Mouse (Mus musculus) left cerebral cortex, postnatal 10 days (tissue): Measurements from ENCODE around the gene Col6a4. TPM values are rescaled to one million over a fixed set of nuclear protein-coding genes. Genes with fewer than 3 reads are reported as not detected.

Source experiments
- DNase-seq, 2 experiments: peaks; one replicate each; pipeline ENCODE4 v3.0.0; 2021 to 2022; ENCODE audit warnings: low spot score in 2 of 2, mixed read lengths in 1 of 2; ENCODE audit errors: extremely low spot score in 1 of 2
- intact Hi-C: fragments of 180-260 bp; cut with DNase I; formaldehyde crosslinking; loops from one replicate; pipeline ENCODE4 v1.15.1; 2025
- total RNA-seq, 2 experiments: library from RNA; stranded (reverse); gene quantifications; 2 replicates each; pipeline ENCODE4 v1.2.3; 2021

Gene Col6a4
- total RNA-seq = 1 to 10 TPM; 3.3 to 4.1 TPM

DNA sequence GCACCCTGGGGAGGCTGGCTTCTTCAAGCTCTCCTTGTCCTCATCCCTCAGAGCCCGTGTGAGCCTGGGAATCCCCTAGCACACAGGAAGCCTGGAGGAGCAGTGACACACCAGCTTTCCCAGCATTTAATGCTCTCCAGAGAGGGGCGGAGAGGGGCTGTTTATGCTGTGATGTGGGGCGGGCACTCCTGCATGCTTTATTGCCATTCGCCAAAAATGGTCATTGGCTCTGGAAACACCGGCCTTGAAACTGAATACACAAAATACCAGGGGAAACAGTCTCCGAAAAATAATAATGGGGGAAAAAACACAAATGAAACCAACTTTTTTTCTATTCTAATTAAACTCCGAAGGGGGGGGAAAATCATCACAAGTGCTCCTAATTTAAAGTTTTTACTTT lies at the start of gene Col6a4:
Col6a4 (minus strand) TSS at position 101 of the 400 bp plus-strand sequence.
- DNase-seq = no peak
- intact Hi-C loops = no loop called here

DNA sequence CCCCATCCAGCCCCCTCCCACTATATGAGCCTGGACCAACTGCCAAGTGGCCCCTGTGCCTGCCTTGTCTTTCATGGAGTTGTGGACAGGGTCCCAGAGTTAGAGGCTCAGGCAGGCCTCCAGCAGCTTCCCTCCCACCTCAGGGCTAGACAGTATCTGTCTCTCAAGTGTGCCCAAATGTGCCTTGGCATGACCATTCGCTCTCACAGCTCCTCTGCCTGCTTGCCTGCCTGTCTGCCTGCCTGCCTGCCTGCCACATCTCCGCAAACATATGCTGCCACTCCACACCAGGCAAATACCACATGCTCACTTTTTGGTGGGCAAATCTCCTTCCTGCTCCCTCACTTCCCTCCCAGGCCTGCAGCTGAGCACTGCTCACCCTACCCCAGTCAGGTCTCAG lies 49.0 kb upstream of the Col6a4 start:
- intact Hi-C loops = no loop called here
- DNase-seq = no peak

DNA sequence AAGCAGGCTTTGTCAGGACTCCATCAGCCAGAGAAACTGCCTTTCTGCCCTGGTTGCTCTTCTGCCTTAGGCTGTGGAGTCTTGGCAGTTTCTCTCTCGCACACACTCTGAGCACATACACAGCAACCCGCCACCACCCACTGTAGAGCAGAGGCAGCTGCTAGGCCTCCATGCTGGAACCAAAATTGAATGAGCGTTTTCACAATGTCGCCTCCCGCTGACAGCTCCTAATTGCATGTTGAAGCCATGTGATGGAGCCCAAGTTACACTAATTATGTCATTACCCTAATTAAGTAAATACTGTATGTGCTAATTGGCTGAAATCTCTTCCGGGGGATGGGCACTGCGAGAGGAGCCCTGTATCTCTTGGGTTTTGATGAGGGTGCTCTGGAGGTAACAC lies 47.6 kb upstream of the Col6a4 start:
- no peak for DNase-seq
- intact Hi-C loops = no loop called here

DNA sequence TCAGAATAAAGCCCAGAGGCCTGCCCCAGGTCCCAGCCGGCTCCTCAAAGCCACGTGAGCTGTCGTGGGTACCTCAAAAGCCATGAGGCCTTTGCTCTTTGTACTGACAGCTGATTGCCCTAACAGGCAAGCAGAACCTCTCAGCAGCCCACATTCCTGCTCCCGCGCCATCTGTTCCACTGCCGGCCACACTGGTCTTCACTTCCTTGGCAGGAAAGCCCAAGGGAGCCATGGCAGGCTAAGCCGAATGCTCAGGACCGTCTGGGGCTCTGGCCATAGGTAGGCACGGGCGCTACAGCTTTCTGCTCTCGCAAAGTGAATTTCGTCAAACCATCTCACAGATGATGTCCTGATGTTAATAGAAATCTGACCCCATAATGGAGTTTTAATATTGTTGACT lies 45.4 kb upstream of the Col6a4 start:
- no peak for DNase-seq
- intact Hi-C loops = no loop called here

DNA sequence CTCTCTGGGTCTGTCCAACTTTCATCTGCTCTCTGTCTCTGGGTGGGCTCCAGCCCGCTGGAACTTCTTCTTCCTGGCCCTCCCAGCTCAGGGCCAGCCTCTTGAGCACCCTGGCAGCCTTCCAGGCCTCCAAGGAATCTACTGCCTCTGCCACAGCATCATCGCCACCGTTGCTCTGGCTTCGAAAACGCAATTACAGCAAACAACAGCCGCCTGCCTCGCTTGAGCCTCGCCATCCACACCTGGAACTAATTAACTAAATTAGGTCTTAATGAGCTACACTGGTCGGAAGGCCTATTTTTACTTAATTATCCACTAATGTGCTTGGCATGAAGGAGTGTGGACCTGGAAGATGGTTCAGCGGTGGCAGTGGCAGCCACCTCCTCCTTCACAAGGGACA lies 43.2 kb upstream of the Col6a4 start:
- intact Hi-C loops = no loop called here
- peak in 1 of 2 experiments; percentile 52 for DNase-seq

DNA sequence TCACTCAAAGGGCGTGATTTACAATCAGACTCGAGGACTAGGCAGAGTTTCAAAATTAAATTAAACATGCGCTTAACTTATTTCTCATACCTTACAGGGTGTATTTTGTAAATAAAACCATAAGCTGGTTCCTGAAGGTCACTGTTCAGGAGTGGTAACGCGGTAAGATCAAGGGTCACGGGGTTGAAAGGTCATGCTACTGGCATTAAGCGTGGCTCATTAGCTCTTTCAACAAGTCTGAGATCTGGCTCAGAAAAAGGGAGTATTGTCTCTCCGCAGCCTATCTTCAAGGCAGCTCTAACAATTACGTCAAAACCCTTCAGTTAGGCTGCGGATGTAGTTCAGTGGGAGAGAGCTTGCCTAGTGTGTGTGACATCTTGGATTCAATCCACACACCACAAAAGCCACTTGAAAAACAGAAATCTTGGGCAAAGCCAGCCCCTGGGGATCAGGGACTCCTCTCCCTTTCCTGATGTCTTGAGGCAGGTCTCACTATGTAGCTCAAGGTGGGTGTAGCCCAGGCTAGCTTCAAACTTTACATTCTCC lies 41.2 kb upstream of the Col6a4 start:
- no peak for DNase-seq
- intact Hi-C loops = no loop called here

DNA sequence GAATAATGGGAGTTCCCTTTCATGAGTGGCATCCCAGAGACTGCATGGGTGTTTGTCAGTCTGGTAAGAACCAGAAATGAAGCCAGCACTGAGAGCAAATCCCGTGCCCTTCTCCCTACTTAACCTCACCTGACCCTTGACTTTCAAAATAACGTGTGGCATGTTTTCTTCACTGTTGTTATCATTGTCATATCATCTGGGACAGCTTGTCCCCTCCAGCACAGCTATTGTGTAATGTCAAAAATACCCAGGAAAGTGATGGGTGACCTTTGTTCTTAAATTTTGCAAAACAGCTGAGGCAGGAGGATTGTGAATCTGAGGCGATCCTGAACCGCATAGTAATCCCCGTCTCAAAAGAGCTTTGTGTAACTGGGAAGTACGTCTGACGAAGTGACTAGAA lies 33.7 kb upstream of the Col6a4 start:
- intact Hi-C loops = no loop called here
- DNase-seq = no peak

DNA sequence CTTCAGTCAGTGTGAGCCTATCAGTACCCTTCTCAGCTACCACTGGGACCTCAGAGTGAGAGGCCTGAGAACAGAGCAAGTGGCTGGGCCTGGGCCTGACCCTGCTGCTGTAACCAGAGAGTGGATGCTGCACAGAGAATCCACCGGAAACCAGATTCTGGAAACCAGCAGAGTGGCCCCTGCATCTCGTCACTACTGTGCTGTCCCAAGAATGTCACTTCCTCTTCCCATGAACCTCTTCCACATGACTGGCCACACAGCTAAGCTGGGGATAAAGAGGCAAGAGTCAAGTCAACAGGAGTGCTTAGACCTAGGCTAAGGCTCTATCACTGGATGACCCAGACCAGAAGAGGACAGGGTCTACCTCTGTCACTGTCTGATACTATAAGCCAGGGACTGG lies 32.5 kb upstream of the Col6a4 start:
- no peak for DNase-seq
- intact Hi-C loops = loop anchor here (10.0 kb wide), 1 partner anchor 714 kb away; no protein-coding TSS in a partner anchor

DNA sequence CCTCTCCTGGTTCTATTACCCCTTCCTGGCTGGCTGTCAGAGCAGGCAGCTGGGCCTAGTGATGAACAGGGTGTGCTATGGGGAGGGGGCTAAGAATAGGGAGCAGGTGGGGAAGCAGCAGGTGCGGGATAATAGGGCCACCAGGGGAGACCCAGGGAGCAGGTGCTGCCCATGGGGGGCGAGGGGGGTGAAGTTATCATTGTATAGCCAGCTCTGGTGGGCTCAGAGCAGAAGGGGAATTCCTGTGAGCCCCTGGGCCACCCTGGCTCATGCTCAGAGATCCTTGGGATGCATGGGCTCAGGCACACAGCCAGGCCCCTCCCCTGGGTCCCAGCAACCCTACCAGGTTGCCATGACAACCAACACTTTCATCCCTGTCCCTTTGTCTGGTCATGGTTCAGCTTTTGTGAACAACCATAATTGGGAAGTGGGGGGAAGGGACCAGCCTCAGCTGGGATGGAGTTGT lies 30.2 kb upstream of the Col6a4 start:
- DNase-seq = no peak
- intact Hi-C loops = loop anchor here (10.0 kb wide), 1 partner anchor 712 kb away; no protein-coding TSS in a partner anchor

DNA sequence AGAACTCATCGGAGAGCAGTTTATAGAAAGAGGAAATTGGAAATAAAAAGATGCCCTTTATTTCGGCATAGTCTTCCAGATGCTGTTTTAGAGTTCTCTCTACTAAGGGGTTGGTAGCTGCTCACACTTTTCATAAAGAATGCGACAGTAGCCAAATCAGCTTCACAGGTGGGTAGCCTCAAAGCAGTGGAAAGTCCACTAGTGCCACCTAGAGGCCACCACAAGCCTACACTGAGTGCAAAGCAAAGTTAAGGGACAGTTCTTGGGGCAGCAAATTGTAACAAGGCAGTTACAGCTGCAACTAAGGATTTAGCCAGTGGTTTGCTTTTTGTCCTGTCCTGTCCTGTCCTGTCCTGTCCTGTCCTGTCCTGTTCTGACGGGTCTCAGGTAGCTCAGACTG lies 27.0 kb upstream of the Col6a4 start:
- intact Hi-C loops = loop anchor here (10.0 kb wide), 1 partner anchor 709 kb away; no protein-coding TSS in a partner anchor

DNA sequence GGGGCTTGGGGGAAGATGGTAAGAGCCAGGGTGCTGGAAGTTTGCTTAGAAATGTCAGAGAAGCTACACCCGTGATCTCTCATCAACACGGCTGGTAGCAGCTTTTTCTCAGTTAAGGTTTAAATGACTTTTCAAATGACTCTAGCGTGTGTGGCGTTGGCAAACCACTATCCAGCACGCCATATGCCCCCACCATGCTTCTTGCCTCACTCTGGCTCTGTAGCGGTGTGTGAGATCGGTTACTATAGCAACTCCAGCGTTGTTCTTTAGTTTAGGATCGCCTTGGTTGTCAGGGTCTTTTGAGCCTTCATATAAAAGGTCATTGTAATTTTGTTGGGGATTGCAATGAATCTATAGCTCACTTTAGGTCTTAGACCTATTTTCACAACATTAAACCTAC lies 22.5 kb upstream of the Col6a4 start:
- DNase-seq = peak in 1 of 2 experiments; percentile 25
- intact Hi-C loops = loop anchor here (10.0 kb wide), 1 partner anchor 254 kb away; no protein-coding TSS in a partner anchor

More for the DNA sequence above, 27.0 kb upstream of the Col6a4 start:
- DNase-seq = no peak

DNA sequence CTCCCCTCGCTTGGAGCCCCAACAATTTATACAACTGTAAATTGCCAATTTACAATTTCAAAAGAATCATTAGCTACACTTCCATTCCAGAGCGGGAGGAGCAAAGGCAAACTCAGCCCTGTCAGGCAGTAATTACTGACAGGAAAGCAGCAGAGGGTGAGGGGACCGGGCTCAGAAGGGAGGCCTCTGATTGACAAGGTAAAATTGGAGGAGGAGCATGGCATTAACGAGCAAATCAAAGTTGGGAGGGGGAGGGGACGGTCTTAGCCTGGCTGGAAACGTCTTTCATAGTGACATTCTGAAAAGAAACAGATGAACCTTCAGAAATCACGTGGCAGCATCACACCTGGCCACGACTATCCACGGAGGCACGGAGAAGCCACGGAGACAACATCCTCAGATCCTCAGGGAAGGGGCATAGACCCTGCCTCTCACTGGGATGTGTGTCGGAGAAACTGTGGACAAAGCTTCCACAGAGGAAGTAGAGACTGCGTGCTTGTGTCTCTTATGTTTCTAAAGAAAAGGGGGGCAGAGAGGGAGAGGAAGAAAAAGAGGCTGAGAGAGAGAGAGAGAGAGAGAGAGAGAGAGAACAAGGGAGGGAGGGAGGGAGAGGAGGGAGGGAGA lies 19.3 kb upstream of the Col6a4 start:
- intact Hi-C loops = loop anchor here (10.0 kb wide), 1 partner anchor 251 kb away; no protein-coding TSS in a partner anchor
- no peak for DNase-seq

DNA sequence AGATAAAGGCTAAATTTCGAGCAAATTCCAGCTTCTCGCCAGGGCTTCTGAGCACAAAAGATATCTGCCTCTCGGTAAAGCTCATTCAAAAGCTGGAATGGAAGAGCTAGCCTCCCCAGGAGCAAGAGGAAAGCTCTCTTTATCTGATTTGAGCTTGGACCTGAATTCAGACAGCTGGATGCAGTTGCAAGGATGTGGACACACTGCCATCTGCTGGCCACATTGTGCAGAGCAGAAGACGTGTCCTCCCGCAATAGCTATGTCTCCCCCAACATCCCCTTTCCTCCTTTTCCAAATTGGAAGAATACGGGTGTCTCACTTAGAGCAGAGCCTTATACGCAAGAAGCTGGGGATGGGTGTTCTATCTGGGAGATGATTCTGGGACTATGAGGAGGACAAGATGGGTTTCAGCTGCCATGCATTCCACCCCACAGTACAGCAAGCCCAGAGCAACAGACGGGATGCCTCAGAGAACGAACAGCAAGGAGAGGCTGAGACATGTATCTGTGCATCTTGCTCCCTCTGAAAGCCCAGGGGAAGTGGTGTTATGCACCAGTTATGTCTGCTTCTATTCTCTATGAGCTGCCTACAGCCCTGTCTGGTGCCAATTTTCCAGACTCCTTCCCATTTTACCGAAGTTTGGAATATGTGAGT lies 16.3 kb upstream of the Col6a4 start:
- intact Hi-C loops = loop anchor here (5.0 to 10.0 kb wide), 2 partner anchors 248 to 621 kb away; no protein-coding TSS in a partner anchor
- peak; percentile 72 to 80 for DNase-seq

DNA sequence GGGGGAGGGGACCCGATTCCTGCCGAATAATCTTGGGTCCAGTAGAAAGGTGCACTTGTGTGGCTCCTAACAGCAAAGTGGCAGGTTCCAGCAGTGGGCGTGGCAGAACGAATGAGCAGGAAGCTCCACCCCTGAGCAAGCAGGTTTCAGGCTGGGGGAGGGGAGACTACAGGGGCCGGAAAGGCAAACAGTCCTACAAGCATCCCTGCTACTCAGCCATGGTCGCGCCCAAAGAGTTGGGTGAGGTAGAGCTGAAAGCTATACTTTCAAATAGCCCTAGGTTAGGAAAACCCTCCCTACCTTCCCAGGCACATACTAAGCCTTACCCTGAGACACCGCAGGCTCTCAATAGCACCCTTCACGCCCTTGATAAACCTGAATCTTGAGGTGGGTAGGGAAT lies 9.7 kb upstream of the Col6a4 start:
- DNase-seq = no peak
- intact Hi-C loops = no loop called here

DNA sequence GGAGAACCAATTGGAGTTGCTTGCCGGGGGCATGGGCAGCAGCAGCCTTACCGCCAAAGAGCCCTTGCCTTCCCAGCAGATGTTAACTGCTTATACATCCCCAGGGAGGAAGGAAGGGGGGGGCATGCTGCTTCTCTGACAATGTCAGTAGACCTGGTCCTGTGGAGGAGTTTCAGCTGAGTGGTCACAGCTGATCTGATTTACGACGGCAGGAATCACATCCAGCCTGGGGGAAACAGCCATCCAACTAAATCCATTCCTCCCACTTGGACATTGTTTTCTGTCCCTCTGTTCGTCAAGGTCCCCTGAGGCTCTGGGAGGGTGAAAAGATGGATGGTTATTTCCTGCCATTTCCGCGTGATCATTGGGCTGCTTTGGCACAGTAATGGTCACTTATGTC lies 7.8 kb upstream of the Col6a4 start:
- no peak for DNase-seq
- intact Hi-C loops = no loop called here

DNA sequence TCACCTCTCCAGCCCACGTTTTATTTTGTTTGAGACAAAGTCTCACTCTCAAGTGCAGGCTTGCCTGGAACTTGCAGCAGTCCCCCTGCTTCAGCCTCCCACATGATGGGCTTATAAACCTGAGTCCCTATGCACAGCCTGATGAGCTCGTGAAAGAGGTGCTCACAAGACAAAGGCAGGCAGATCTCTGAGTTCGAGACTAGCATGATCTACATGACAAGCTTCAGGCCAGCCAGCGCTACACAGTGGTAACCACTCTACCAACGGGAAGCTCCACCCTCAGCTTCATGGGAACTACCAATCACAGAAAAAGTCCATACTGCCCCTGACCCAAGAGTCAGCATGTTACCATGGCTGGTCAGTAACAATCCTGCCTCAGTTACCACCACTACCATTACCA lies 4.6 kb upstream of the Col6a4 start:
- DNase-seq = no peak
- intact Hi-C loops = no loop called here

DNA sequence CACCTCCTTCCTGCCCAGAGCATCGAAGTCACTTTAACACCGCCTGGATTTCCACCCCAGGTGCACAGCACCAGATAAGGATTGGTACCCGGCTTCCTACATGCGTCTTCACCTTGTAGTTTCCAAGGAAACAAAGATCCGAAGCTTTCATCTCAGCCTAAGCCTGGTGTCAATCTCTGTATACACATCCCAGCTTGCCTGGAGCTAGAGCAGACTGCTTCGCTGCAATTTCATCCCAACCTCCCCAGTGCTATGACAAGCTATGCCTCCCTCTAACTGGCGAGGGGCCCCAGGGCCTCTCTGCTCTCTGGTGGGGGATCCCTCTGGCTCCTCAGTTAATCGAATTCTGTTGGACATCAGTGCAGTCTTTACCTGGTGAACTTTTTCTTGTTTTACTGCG lies 3.7 kb upstream of the Col6a4 start:
- no peak for DNase-seq
- intact Hi-C loops = no loop called here

DNA sequence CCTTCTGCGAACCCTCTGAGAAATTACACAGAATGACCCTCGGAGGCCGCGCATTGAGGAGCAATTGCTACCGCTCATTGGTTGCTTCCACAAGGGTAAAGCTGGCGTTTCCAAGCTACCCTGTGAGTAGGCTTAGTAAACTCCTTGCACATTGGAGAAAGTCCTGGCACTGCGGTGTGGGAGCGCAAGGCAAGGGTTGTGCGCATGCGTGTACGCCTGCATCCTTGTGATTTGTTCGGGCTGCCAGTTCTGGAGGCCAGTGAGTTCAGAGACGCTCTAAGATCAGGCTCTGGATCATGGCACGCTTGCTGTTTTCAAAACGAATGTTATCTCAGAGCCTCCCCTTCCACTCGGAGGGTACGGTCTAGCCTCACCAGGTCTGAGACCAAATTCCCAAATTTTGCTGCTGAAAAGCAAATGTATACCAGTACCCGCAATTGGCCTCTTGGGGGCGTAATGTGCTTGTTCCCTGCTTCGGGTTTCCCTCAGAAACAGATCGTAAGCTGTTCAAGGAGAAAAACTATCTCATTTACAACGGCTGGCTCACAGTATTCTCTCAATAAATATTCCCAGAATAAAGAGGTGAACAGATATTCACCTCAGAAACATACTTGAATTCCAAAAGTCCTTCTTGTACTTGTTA lies 2.9 kb upstream of the Col6a4 start:
- intact Hi-C loops = no loop called here
- DNase-seq = no peak

DNA sequence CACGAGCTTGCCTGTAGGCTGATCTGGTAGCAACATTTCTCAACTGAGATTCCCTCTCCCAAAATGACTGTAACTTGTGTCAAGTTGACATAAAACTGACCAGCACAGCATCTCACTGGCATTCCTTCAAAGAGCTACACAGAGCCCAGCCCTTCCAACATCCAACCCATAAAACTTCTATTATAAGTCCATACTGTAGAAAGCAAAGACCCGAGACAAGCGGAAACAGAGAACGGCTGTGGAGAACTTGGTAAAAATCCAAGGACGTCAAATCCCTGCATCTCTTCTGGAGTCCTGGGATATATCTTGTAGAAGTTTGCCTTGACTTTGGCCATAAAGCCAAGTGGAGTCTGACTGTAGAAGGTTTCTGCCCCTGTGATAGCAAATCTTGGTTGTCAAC lies 15.1 kb downstream of the Col6a4 start:
- intact Hi-C loops = no loop called here
- no peak for DNase-seq
